Mouse (Mus musculus) thymus, adult 2 months (tissue): ENCODE measurements around the gene Sftpa1.

Experiments
- CTCF ChIP-seq: fragments of 200-500 bp; IDR thresholded peaks from 2 replicates; pipeline ENCODE4 v1.5.1; 2012; ENCODE audit warnings: mild to moderate bottlenecking, control low read depth, low read length, moderate library complexity, borderline replicate concordance; ENCODE audit not compliant: control insufficient read depth, poor library complexity, insufficient read depth; ENCODE audit errors: extremely low read depth
- POLR2A ChIP-seq: fragments of 200-500 bp; IDR thresholded peaks from 2 replicates; pipeline ENCODE4 v1.6.1; 2012; ENCODE audit warnings: mild to moderate bottlenecking, low read length, control low read depth, moderate library complexity; ENCODE audit not compliant: control insufficient read depth, poor library complexity, insufficient read depth; ENCODE audit errors: extremely low read depth

DNA sequence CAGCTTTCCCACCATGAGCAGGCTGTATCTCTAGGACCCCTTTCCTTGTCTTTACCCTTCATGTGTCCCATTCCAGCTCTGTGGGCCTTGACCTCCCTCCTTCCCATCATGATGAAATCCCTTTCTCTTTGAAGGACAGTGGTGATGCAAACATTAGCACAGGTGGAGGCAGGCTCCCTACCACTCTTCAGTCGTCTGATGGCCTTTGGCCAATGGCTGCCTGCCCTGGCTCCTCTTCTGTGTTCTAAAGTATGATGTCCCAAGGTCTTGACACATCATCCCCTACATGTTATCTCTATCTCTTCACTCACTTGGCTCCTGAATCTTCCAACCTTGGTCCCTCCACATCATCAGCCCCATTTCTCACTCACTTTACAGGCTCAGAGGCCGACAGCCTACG, 15.3 kb upstream of the Sftpa1 start:
- TF ChIP-seq POLR2A (no peak), CTCF (no peak)
